Mouse (Mus musculus) macrophage (primary cell): ENCODE measurements around the gene Cfap97d2. TPM values are rescaled to one million over a fixed set of nuclear protein-coding genes. Genes with fewer than 3 reads are reported as not detected.
"Not testable (repeated sequence)": the region's sequence is repeated elsewhere in the genome, so short reads cannot be mapped to it uniquely, and the experiment has no call there.

Experiments
- H3K27ac ChIP-seq: fragments of 350-480 bp; formaldehyde crosslinking; 2 replicates; pipeline ENCODE4 v1.9.0; 2021
- H3K36me3 ChIP-seq: fragments of 350-480 bp; formaldehyde crosslinking; 2 replicates; pipeline ENCODE4 v1.9.0; 2021; ENCODE audit errors: inconsistent target
- H3K4me3 ChIP-seq: fragments of 350-480 bp; formaldehyde crosslinking; 2 replicates; pipeline ENCODE4 v1.9.0; 2021; ENCODE audit errors: inconsistent target
- H3K79me2 ChIP-seq: fragments of 350-480 bp; formaldehyde crosslinking; 2 replicates; pipeline ENCODE4 v1.9.0; 2021; ENCODE audit errors: inconsistent target
- WGBS: methylation state at CpG from one replicate; pipeline ENCODE4 v1.1.7; 2026; ENCODE audit warnings: inconsistent platforms; ENCODE audit not compliant: missing documents; 5-methylcytosine and 5-hydroxymethylcytosine counted together
- polyA plus RNA-seq: library from polyadenylated mRNA; stranded (reverse); fragments of 250-400 nt; gene quantifications from 3 replicates; pipeline ENCODE4 v1.2.4, GENCODE M21; 2018; ENCODE audit warnings: inconsistent platforms

Cfap97d2 gene
- polyA plus RNA-seq, 1 experiment from 2014 or later = not detected

- H3K79me2 ChIP-seq, H3K27ac ChIP-seq, H3K4me3 ChIP-seq, H3K36me3 ChIP-seq: not testable (repeated sequence)
- 96% methylated on average over 3 of the region's 6 CpGs for WGBS
These were observed 40.5 kb downstream of the Cfap97d2 start for GRCm38 (mm10) chr8:13746212-13746611.

- Histone ChIP-seq H3K79me2 (no peaks in the 10 kb centered on the region), H3K4me3 (no peak overlapping the region), H3K27ac (no peak overlapping the region), H3K36me3 (no peaks in the 10 kb centered on the region)
- 42% methylated on average over 3 of the region's 3 CpGs for WGBS
These were observed 41.9 kb downstream of the Cfap97d2 start for GRCm38 (mm10) chr8:13747626-13748025.

- WGBS = 10% methylated on average over 2 of the region's 2 CpGs
- H3K79me2 ChIP-seq = peaks cover 9% of the 10 kb centered on the region
- no peak overlapping the region for H3K27ac ChIP-seq
- no peak overlapping the region for H3K4me3 ChIP-seq
- no peaks in the 10 kb centered on the region for H3K36me3 ChIP-seq
These were observed 48.0 kb downstream of the Cfap97d2 start for GRCm38 (mm10) chr8:13753680-13754079.

GRCm38 (mm10) chr8:13756480-13756879 lies 50.8 kb downstream of the Cfap97d2 start:
- H3K27ac ChIP-seq = no peak overlapping the region
- H3K36me3 ChIP-seq = peaks cover 11% of the 10 kb centered on the region; the same call in 1 of the 2 replicates
- WGBS = 85% methylated on average over 7 of the region's 7 CpGs
- peaks cover 34% of the 10 kb centered on the region for H3K79me2 ChIP-seq
- no peak overlapping the region for H3K4me3 ChIP-seq

- H3K36me3 ChIP-seq = peaks cover 19% of the 10 kb centered on the region
- 9% methylated on average over 40 of the region's 40 CpGs for WGBS
- H3K79me2 ChIP-seq = peaks cover 34% of the 10 kb centered on the region
- H3K4me3 ChIP-seq = peak within 1 kb of the TSS; percentile 84
- peak within 1 kb of the TSS; percentile 32 for H3K27ac ChIP-seq
These were observed 51.5 kb downstream of the Cfap97d2 start, which contains the start of gene Cdc16 for GRCm38 (mm10) chr8:13756982-13757804. Cdc16 (plus strand) TSS chr8:13757676.

GRCm38 (mm10) chr8:13757805-13758727 lies 52.4 kb downstream of the Cfap97d2 start:
- Histone ChIP-seq H3K79me2 (peaks cover 34% of the 10 kb centered on the region), H3K36me3 (peaks cover 27% of the 10 kb centered on the region), H3K4me3 (peak overlapping the region; percentile 84), H3K27ac (peak overlapping the region; percentile 28)
- WGBS = 1% methylated on average over 38 of the region's 38 CpGs

GRCm38 (mm10) chr8:13769206-13769605 lies 63.5 kb downstream of the Cfap97d2 start:
- Histone ChIP-seq H3K4me3 (no peak overlapping the region), H3K36me3 (peaks cover 90% of the 10 kb centered on the region), H3K27ac (no peak overlapping the region), H3K79me2 (no peaks in the 10 kb centered on the region)
- 93% methylated on average over 11 of the region's 11 CpGs for WGBS

- H3K36me3 ChIP-seq = peaks cover 58% of the 10 kb centered on the region
These were observed 74.8 kb downstream of the Cfap97d2 start for GRCm38 (mm10) chr8:13780536-13780935.

GRCm38 (mm10) chr8:13785250-13785763 lies 79.6 kb downstream of the Cfap97d2 start, which contains the start of gene Upf3a:
Upf3a (plus strand) TSS chr8:13785615.
- Histone ChIP-seq H3K27ac (no peak within 1 kb of the TSS), H3K4me3 (peak within 1 kb of the TSS; percentile 59), H3K79me2 (peaks cover 9% of the 10 kb centered on the region; the same call in 1 of the 2 replicates), H3K36me3 (peaks cover 17% of the 10 kb centered on the region)
- under 1% methylated on average over 47 of the region's 47 CpGs for WGBS

More at GRCm38 (mm10) chr8:13780536-13780935, 74.8 kb downstream of the Cfap97d2 start:
- WGBS = 69% methylated on average over 3 of the region's 3 CpGs
- Histone ChIP-seq H3K79me2 (no peaks in the 10 kb centered on the region), H3K4me3 (no peak overlapping the region), H3K27ac (no peak overlapping the region)

- H3K79me2 ChIP-seq = peaks cover 9% of the 10 kb centered on the region; the same call in 1 of the 2 replicates
- H3K36me3 ChIP-seq = peaks cover 12% of the 10 kb centered on the region
- peak overlapping the region; percentile 22 for H3K4me3 ChIP-seq
- no peak overlapping the region for H3K27ac ChIP-seq
- WGBS = under 1% methylated on average over 41 of the region's 47 CpGs
These were observed 80.1 kb downstream of the Cfap97d2 start for GRCm38 (mm10) chr8:13785764-13786299.

- peaks cover 24% of the 10 kb centered on the region for H3K36me3 ChIP-seq
- 96% methylated on average over 8 of the region's 8 CpGs for WGBS
- peaks cover 9% of the 10 kb centered on the region; the same call in 1 of the 2 replicates for H3K79me2 ChIP-seq
- H3K27ac ChIP-seq = no peak overlapping the region
- H3K4me3 ChIP-seq = no peak overlapping the region
These were observed 83.9 kb downstream of the Cfap97d2 start for GRCm38 (mm10) chr8:13789606-13790005.
